Mouse (Mus musculus): ENCODE results near the gene Hif3a.

GRCm38 (mm10) chr7:17030239-17030638 lies 32.0 kb downstream of the Hif3a start:
- TF ChIP-seq CTCF (conservative IDR thresholded peaks at IDR 0.05; ENCODE audit: low read length) = no peak
- TF ChIP-seq POU5F1 (IDR thresholded peaks at IDR 0.05; ENCODE audit: borderline replicate concordance, low read length) = no peak
- TF ChIP-seq NANOG (IDR thresholded peaks at IDR 0.05; ENCODE audit: borderline replicate concordance, low read length) = no peak

All from E14TG2a.4 (cell line).